16 mouse cellular contexts compared by ENCODE assay signal in genomic region chr7:116963839-116964238, GRCm38 (mm10).
DNase-seq lines count a peak whose midpoint lies in the region; ATAC-seq lines count a peak whose summit lies in the region.
"Had no signal": no experiment of that assay in that cellular context is flagged by ENCODE, and none has a peak within 500 bp of the region (broad histone marks: within the 10 kb centered on the region; RNA-seq: fewer than 3 reads in every experiment).

No protein-coding gene starts in this region.

- peak; percentile 68 for ATAC-seq in frontal cortex, adult (ENCODE audit: low TSS enrichment)
- peak; percentile 31; the same call in 1 of the 2 replicates for ATAC-seq in lung, embryonic 15.5 days (ENCODE audit: borderline replicate concordance, extremely low read depth, low FRiP score, low TSS enrichment)
- ATAC-seq: Patski had no signal

- DNase-seq in frontal cortex, postnatal 25 days (ENCODE audit: low spot score in 2 of 2), result no peak
- no peak for DNase-seq in lung, postnatal 4 days
- DNase-seq in layer of hippocampus, adult 9-11 months, result peak; percentile 67
- peak; percentile 5 to 10 for DNase-seq in right cerebral cortex, postnatal 36 days (ENCODE audit: low spot score in 2 of 2)
- DNase-seq in kidney, adult 18-20 months, result no peak
- DNase-seq in embryo, embryonic 10 days (ENCODE audit: low spot score), result no peak
- DNase-seq: cerebellum, adult 2 months; heart, postnatal 14 days; liver, embryonic 13.5 days; lung, postnatal 14 days; retina, postnatal 1 day; thymus, postnatal 4 days had no signal

- H3K4me3 ChIP-seq in lung, embryonic 15.5 days, result no peak overlapping the region
- H3K4me3 ChIP-seq: liver, embryonic 13.5 days; midbrain, embryonic 10.5 days had no signal

- no peak overlapping the region for H3K9ac ChIP-seq in lung, embryonic 15.5 days
- H3K9ac ChIP-seq: liver, embryonic 13.5 days had no signal

- H3K4me1 ChIP-seq in lung, embryonic 15.5 days, result no peaks in the 10 kb centered on the region
- H3K4me1 ChIP-seq: liver, embryonic 13.5 days; midbrain, embryonic 10.5 days had no signal

- no peaks in the 10 kb centered on the region for H3K36me3 ChIP-seq in lung, embryonic 15.5 days
- H3K36me3 ChIP-seq: liver, embryonic 13.5 days; midbrain, embryonic 10.5 days had no signal

- H3K27ac ChIP-seq in lung, embryonic 15.5 days, result no peak overlapping the region
- H3K27ac ChIP-seq: liver, embryonic 13.5 days; midbrain, embryonic 10.5 days had no signal

- H3K9me3 ChIP-seq in lung, embryonic 15.5 days, result no peaks in the 10 kb centered on the region
- H3K9me3 ChIP-seq: liver, embryonic 13.5 days; midbrain, embryonic 10.5 days had no signal

- H3K27me3 ChIP-seq in lung, embryonic 15.5 days, result no peaks in the 10 kb centered on the region
- H3K27me3 ChIP-seq: liver, embryonic 13.5 days; Patski had no signal

- WGBS in lung, embryonic 15.5 days, result 46% methylated on average over 6 of the region's 6 CpGs

- H3K4me2 ChIP-seq in lung, embryonic 15.5 days, result no peak overlapping the region
- H3K4me2 ChIP-seq: liver, embryonic 13.5 days had no signal

Comparison
In these comparisons a context has a peak if more than half of its experiments do, and no peak if none do; other contexts are left out.
1. DNase-seq: peak in layer of hippocampus, adult 9-11 months (single experiment) and right cerebral cortex, postnatal 36 days (2 of 2); none in frontal cortex, postnatal 25 days (0 of 2), lung, postnatal 4 days (0 of 2), kidney, adult 18-20 months (single experiment) and embryo, embryonic 10 days (single experiment).